Mouse (Mus musculus) heart, postnatal 0 days (tissue): Measurements from ENCODE around the gene Kifc1. TPM values are rescaled to one million over a fixed set of nuclear protein-coding genes. Genes with fewer than 3 reads are reported as not detected.

ENCODE experiments used
- ATAC-seq: fragments of 200-750 bp; cut with Nextera tagmentation; 2 replicates; pipeline ENCODE4 v1.8.0; 2017; ENCODE audit warnings: low read depth, moderate number of reproducible peaks, moderate library complexity; ENCODE audit not compliant: insufficient read depth
- DNase-seq: peaks from one replicate; pipeline ENCODE4 v3.0.0-alpha.2; 2016; ENCODE audit warnings: low spot score
- H3K27ac ChIP-seq: fragments of 300-500 bp; sonication (generic); 2 replicates; pipeline ENCODE4 v1.5.1; 2014; ENCODE audit warnings: low read depth, mild to moderate bottlenecking
- H3K27me3 ChIP-seq: fragments of 300-500 bp; sonication (generic); 2 replicates; pipeline ENCODE4 v1.6.1; 2014; ENCODE audit warnings: low read length, mixed read lengths; ENCODE audit not compliant: control insufficient read depth, insufficient read depth
- H3K36me3 ChIP-seq: fragments of 300-500 bp; sonication (generic); replicated peaks from 2 replicates; pipeline ENCODE4 v1.6.1; 2014; ENCODE audit warnings: low read length, mixed read lengths; ENCODE audit not compliant: control insufficient read depth, insufficient read depth
- H3K4me1 ChIP-seq: fragments of 300-500 bp; sonication (generic); 2 replicates; pipeline ENCODE4 v1.6.1; 2014; ENCODE audit warnings: antibody characterized with exemption; ENCODE audit not compliant: control insufficient read depth, insufficient read depth
- H3K4me2 ChIP-seq: fragments of 300-500 bp; sonication (generic); 2 replicates; pipeline ENCODE4 v1.6.1; 2014; ENCODE audit warnings: low read depth, mild to moderate bottlenecking, low read length, moderate library complexity
- H3K4me3 ChIP-seq: fragments of 300-500 bp; sonication (generic); 2 replicates; pipeline ENCODE4 v1.5.1; 2014; ENCODE audit warnings: low read depth, low read length
- H3K9ac ChIP-seq: fragments of 300-500 bp; sonication (generic); replicated peaks from 2 replicates; pipeline ENCODE4 v1.6.1; 2014; ENCODE audit warnings: low read depth, low read length, mixed read lengths
- H3K9me3 ChIP-seq: fragments of 300-500 bp; sonication (generic); replicated peaks from 2 replicates; pipeline ENCODE4 v1.6.1; 2016; ENCODE audit warnings: low read length; ENCODE audit not compliant: control insufficient read depth
- CTCF ChIP-seq: IDR thresholded peaks from 2 replicates; pipeline ENCODE4 v1.5.1; 2016; ENCODE audit warnings: antibody characterized with exemption, control low read depth, low read depth
- EP300 ChIP-seq: IDR thresholded peaks from 2 replicates; pipeline ENCODE4 v1.6.1; 2016; ENCODE audit warnings: antibody characterized with exemption, low read depth
- WGBS: fragments of 180-500 bp; shearing (Covaris S2); extraction: QIAGEN DNeasy Blood & Tissue Kit; methylation state at CpG from one replicate; pipeline ENCODE4 v1.1.7; 2014; 5-methylcytosine and 5-hydroxymethylcytosine counted together
- polyA plus RNA-seq: library from polyadenylated mRNA; unstranded; fragments of >200 nt; fragmentation: Nextera tagmentation; extraction: Ambion mirVana; gene quantifications from 2 replicates; pipeline ENCODE4 v1.2.1, GENCODE M21; 2015
- total RNA-seq: library from RNA; depleted of rRNA; stranded (reverse); fragments of >200 nt; gene quantifications from 2 replicates; pipeline ENCODE4 v1.2.3, GENCODE M21; 2014; ENCODE audit warnings: low replicate concordance

Kifc1 gene
- total and polyA plus RNA-seq, 2 experiments from 2014 or later: 2.0 to 17.0 TPM

DNA sequence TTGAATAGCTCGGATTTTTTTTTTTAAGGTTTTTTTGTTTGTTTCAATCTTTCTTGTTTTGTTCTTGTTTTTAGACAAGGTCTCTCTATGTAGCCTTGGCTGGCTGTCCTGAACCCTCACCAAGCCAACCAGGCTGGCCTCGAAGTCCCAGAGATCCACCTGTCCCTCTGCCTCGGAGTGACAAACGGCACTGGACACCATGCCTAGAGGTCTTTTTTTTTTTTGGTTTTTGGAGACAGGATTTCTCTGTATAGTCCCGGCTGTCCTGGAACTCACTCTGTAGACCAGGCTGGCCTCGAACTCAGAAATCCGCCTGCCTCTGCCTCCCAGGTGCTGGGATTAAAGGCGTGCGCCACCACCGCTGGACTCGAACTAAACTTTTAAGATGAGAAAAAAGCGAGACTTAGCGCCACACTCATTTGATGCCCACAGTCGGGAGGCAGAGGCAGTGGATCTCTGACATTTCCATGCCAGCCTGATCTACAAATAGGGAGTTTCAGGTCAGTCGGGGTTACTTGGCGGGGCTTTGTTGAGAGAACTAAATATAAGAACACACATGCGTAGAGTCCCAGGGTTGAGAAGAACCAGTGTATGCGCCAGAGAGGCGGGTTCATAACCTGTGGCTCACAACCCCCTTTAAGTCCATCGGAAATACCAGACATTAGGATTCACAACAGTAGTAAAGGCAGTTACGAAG is 37.9 kb upstream of the Kifc1 start:
- no peak overlapping the region for H3K27ac ChIP-seq
- no peaks in the 10 kb centered on the region for H3K9me3 ChIP-seq
- TF ChIP-seq EP300: no peak
- TF ChIP-seq CTCF: no peak
- H3K27me3 ChIP-seq: no peaks in the 10 kb centered on the region
- peaks cover 28% of the 10 kb centered on the region for H3K36me3 ChIP-seq
- H3K4me1 ChIP-seq: peaks cover 6% of the 10 kb centered on the region; the same call in 1 of the 2 replicates
- peak overlapping the region; percentile 91 for H3K4me3 ChIP-seq
- H3K9ac ChIP-seq: peak overlapping the region; percentile 91
- WGBS: 58% methylated on average over 21 of the region's 21 CpGs
- no peak for DNase-seq
- peak overlapping the region; percentile 98 for H3K4me2 ChIP-seq
- no peak for ATAC-seq

DNA sequence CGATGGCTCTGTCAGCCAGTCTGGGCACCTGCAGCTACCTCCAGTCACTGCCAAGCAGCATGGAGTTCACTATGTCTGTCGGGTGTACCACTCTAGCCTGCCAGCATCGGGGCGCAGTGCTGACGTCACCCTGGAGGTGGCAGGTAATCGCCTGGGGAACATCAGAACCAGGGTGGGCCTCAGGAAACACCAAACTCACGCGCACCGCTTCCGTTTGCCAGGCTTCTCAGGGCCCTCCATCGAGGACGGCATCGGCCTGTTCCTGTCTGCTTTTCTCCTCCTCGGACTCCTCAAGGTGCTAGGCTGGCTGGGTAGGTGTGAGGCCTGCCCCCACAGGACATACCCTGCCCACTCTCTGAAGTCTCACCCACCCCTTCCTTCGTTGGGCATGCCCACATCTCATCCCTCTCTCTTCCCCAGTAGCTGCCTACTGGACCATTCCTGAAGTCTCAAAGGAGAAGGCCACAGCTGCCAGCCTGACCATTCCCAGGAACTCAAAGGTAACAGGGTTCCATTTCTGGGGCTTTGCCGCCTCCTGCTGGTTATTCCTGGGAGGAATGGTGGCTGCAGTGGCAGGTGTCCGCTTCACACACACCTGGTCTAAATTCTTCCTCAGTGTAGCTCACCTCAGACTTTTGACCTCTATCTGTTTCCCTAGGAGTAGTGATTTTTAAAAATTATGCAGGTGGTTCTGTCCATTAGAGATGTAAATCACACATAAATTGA is 35.9 kb upstream of the Kifc1 start:
- H3K9ac ChIP-seq: no peak overlapping the region
- 74% methylated on average over 17 of the region's 17 CpGs for WGBS
- no peaks in the 10 kb centered on the region for H3K9me3 ChIP-seq
- peak; percentile 35 for TF ChIP-seq CTCF
- no peak for TF ChIP-seq EP300
- no peak overlapping the region for H3K27ac ChIP-seq
- no peak overlapping the region for H3K4me2 ChIP-seq
- H3K27me3 ChIP-seq: no peaks in the 10 kb centered on the region
- no peak overlapping the region for H3K4me3 ChIP-seq
- DNase-seq (no peak), ATAC-seq (no peak)
- 0 out of 2 replicates have a peak, but pooled peaks cover 15% of the 10 kb centered on the region for H3K36me3 ChIP-seq
- H3K4me1 ChIP-seq: peaks cover 6% of the 10 kb centered on the region; the same call in 1 of the 2 replicates

DNA sequence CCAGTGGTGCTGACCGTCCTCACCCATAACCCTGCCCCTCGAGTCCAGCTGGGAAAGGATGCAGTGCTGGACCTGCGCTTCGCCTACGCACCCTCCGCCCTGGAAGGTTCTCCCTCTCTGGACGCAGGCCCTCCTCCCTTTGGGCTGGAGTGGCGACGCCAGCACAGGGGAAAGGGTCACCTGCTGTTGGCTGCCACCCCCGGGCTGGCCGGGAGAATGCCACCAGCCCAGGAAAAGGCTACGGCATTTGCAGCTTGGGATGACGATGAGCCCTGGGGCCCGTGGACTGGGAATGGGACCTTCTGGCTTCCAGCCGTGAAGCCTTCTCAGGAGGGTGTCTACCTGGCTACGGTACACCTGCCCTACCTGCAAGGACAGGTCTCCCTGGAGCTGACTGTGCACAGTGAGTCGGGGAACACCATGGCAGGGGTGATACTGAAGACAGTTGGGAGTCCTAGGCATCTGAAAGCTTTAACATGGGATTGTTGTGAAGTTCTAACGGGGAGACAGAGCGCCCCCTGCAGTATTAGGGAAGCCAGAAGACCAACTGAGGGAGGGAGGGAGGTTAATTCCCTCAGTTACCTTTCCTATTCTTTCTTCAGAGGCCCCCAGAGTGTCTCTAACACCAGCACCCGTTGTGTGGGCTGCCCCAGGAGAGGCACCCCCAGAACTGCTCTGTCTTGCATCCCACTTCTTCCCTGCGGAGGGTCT is 35.1 kb upstream of the Kifc1 start:
- WGBS: 83% methylated on average over 19 of the region's 21 CpGs
- DNase-seq: no peak
- Histone ChIP-seq H3K9ac (no peak overlapping the region), H3K4me2 (no peak overlapping the region), H3K9me3 (no peaks in the 10 kb centered on the region), H3K4me3 (no peak overlapping the region), H3K27ac (no peak overlapping the region), H3K27me3 (no peaks in the 10 kb centered on the region), H3K4me1 (no peaks in the 10 kb centered on the region), H3K36me3 (0 out of 2 replicates have a peak, but pooled peaks cover 15% of the 10 kb centered on the region)
- TF ChIP-seq CTCF (no peak), EP300 (no peak)
- no peak for ATAC-seq

DNA sequence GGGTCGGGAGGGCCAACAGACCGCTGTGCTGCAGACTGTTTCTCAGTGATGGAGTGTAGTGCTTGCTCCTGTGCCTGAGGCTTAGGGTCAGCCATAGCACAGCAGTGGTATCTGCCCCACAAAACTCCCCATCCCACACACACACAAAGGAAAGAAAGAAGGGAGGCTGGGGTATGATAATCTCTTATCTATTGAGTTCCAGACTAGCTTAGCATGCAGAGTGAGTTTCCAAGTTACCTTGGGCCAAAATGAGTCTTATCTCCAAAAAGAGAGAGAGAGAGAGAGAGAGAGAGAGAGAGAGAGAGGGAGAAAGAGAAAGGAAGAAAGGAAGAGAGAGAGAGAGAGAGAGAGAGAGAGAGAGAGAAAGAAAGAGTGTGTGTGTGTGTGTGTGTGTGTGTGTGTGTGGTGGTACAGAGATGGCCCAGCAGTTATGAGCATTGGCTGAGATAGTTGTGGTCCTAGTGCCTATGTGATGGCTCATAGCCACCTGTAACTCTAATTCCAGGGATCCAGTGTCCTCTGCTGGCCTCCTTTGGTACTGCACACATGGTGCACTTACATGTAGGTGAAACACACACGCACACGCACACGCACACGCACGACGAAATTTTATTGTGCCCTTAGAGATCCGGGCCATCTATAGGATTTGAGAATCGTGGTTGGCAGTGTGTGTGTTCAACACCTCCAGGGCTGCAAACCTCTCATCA is 34.3 kb upstream of the Kifc1 start:
- ATAC-seq: no peak
- Histone ChIP-seq H3K27ac (no peak overlapping the region), H3K4me3 (no peak overlapping the region), H3K9ac (no peak overlapping the region), H3K27me3 (no peaks in the 10 kb centered on the region), H3K36me3 (0 out of 2 replicates have a peak, but pooled peaks cover 15% of the 10 kb centered on the region), H3K4me2 (no peak overlapping the region), H3K4me1 (no peaks in the 10 kb centered on the region), H3K9me3 (no peaks in the 10 kb centered on the region)
- no peak for TF ChIP-seq EP300
- peak; percentile 41 for TF ChIP-seq CTCF
- WGBS: 76% methylated on average over 10 of the region's 10 CpGs
- DNase-seq: no peak

DNA sequence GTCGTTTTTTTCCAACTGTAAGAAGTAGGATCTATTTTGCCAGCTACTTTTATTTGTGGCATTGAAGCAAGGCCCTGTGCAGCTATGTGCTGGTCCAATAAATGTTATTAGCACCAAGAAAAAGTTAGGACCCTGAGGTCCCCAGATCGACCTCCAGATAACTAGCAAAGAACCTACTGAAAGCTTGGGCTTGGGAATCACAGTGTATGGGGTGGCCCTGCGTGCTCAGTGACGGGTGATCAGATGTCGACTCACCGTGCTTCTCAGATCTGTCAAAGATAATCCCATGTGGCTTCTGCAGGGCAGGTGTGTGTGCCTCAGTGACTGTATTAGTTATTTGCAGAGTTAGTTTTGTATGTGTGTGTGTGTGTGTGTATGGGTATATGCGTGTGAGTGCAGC is 30.9 kb upstream of the Kifc1 start:
- Histone ChIP-seq H3K9me3 (no peaks in the 10 kb centered on the region), H3K4me3 (no peak overlapping the region), H3K9ac (no peak overlapping the region), H3K4me2 (no peak overlapping the region), H3K36me3 (0 out of 2 replicates have a peak, but pooled peaks cover 9% of the 10 kb centered on the region), H3K27ac (no peak overlapping the region), H3K27me3 (no peaks in the 10 kb centered on the region), H3K4me1 (peaks cover 5% of the 10 kb centered on the region; the same call in 1 of the 2 replicates)
- WGBS: 82% methylated on average over 7 of the region's 7 CpGs
- no peak for DNase-seq
- TF ChIP-seq EP300: no peak
- TF ChIP-seq CTCF: no peak
- ATAC-seq: no peak
